17 mouse cellular contexts compared by ENCODE assay signal in the genomic region with DNA sequence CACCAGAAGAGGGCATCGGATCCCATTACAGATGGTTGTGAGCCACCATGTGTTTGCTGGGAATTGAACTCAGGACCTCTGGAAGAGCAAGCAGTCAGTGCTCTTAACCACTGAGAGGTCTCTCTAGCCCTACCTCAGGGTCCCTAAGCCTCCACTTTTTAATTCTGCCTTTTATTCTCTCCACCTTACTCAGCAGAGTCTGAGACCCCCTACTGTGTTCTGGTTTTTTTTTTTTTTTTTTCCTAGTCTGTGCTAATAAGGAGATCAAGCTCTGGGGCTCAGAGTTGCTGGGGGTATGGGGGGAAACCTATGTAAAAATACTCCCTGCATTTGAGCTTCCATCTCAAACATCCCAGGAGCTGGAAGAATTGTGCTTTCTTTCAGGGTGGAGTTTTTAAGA. TPM values are rescaled to one million over a fixed set of nuclear protein-coding genes. Genes with fewer than 3 reads are reported as not detected.
DNase-seq lines count a peak whose midpoint lies in the region; ATAC-seq and TF ChIP-seq lines count a peak whose summit lies in the region.
"Had no signal": no experiment of that assay in that cellular context is flagged by ENCODE, and none has a peak within 500 bp of the region (broad histone marks: within the 10 kb centered on the region; RNA-seq: fewer than 3 reads in every experiment).

No protein-coding gene starts in this region.

- TF ChIP-seq CTCF in hindbrain, postnatal 0 days (IDR thresholded peaks at IDR 0.05; ENCODE audit: low read depth) = 0 out of 2 replicates have a peak, but pooled peaks have one; percentile 7
- TF ChIP-seq CTCF in lung, embryonic 14.5 days (IDR thresholded peaks at IDR 0.05; ENCODE audit: low read depth) = no peak

- no peak overlapping the region for H3K4me2 ChIP-seq in embryonic facial prominence, embryonic 15.5 days (replicated peaks)
- no peak overlapping the region for H3K4me2 ChIP-seq in hindbrain, postnatal 0 days (ENCODE audit: low read depth, low read length)
- H3K4me2 ChIP-seq in hindbrain, embryonic 12.5 days (replicated peaks) = no peak overlapping the region
- no peak overlapping the region for H3K4me2 ChIP-seq in lung, embryonic 14.5 days

- no peaks in the 10 kb centered on the region for H3K27me3 ChIP-seq in embryonic facial prominence, embryonic 15.5 days
- H3K27me3 ChIP-seq in embryonic facial prominence, embryonic 10.5 days (replicated peaks; ENCODE audit: low read depth, poor library complexity, severe bottlenecking) = no peaks in the 10 kb centered on the region
- no peaks in the 10 kb centered on the region for H3K27me3 ChIP-seq in hindbrain, postnatal 0 days (ENCODE audit: insufficient read depth, low read length)
- H3K27me3 ChIP-seq in hindbrain, embryonic 12.5 days = no peaks in the 10 kb centered on the region
- H3K27me3 ChIP-seq in lung, embryonic 14.5 days (ENCODE audit: insufficient read depth, low read length) = no peaks in the 10 kb centered on the region
- H3K27me3 ChIP-seq: forebrain, embryonic 13.5 days; midbrain, embryonic 15.5 days had no signal

- ATAC-seq in embryonic facial prominence, embryonic 15.5 days (ENCODE audit: insufficient number of reproducible peaks, low FRiP score, low TSS enrichment, low read depth) = no peak
- no peak for ATAC-seq in hindbrain, postnatal 0 days
- no peak for ATAC-seq in hindbrain, embryonic 12.5 days (ENCODE audit: low FRiP score)
- no peak for ATAC-seq in lung, embryonic 14.5 days (ENCODE audit: insufficient read depth)

- H3K36me3 ChIP-seq in embryonic facial prominence, embryonic 15.5 days = peaks cover 30% of the 10 kb centered on the region; the same call in 1 of the 2 replicates
- peaks cover 63% of the 10 kb centered on the region for H3K36me3 ChIP-seq in embryonic facial prominence, embryonic 10.5 days (replicated peaks)
- H3K36me3 ChIP-seq in hindbrain, postnatal 0 days (ENCODE audit: insufficient read depth, low read length) = no peaks in the 10 kb centered on the region
- H3K36me3 ChIP-seq in hindbrain, embryonic 12.5 days = peaks cover 4% of the 10 kb centered on the region; the same call in 1 of the 2 replicates
- H3K36me3 ChIP-seq in lung, embryonic 14.5 days (ENCODE audit: insufficient read depth) = peaks cover 31% of the 10 kb centered on the region
- H3K36me3 ChIP-seq: midbrain, embryonic 15.5 days had no signal

- H3K9me3 ChIP-seq in embryonic facial prominence, embryonic 15.5 days (replicated peaks) = no peaks in the 10 kb centered on the region
- H3K9me3 ChIP-seq in embryonic facial prominence, embryonic 10.5 days = no peaks in the 10 kb centered on the region
- H3K9me3 ChIP-seq in hindbrain, postnatal 0 days (ENCODE audit: low read length) = no peaks in the 10 kb centered on the region
- no peaks in the 10 kb centered on the region for H3K9me3 ChIP-seq in hindbrain, embryonic 12.5 days (replicated peaks)
- no peaks in the 10 kb centered on the region for H3K9me3 ChIP-seq in lung, embryonic 14.5 days (ENCODE audit: low read depth, low read length)
- H3K9me3 ChIP-seq: forebrain, embryonic 13.5 days; hindbrain, embryonic 10.5 days; megakaryocyte, embryonic 14.5 days; midbrain, embryonic 15.5 days had no signal

- 90% methylated on average over 1 of the region's 1 CpGs for WGBS in embryonic facial prominence, embryonic 15.5 days
- WGBS in embryonic facial prominence, embryonic 10.5 days = 62% methylated on average over 1 of the region's 1 CpGs
- WGBS in hindbrain, postnatal 0 days = 71% methylated on average over 1 of the region's 1 CpGs
- 76% methylated on average over 1 of the region's 1 CpGs for WGBS in hindbrain, embryonic 12.5 days
- WGBS in lung, embryonic 14.5 days = 87% methylated on average over 1 of the region's 1 CpGs

- DNase-seq in embryonic facial prominence, embryonic 10.5 days (ENCODE audit: low spot score) = no peak
- no peak for DNase-seq in hindbrain, postnatal 0 days (ENCODE audit: low spot score)
- no peak for DNase-seq in lung, embryonic 14.5 days
- no peak for DNase-seq in lung, postnatal 36 days
- no peak for DNase-seq in adrenal gland, adult 18-20 months (ENCODE audit: low spot score in 2 of 2)
- no peak for DNase-seq in spleen, postnatal 4 days (ENCODE audit: low spot score in 2 of 2)
- DNase-seq: cerebellum, adult 11-12 months; retina, postnatal 1 day had no signal

- H3K27ac ChIP-seq in embryonic facial prominence, embryonic 15.5 days (replicated peaks) = peak overlapping the region; percentile 81; the same call in 1 of the 2 replicates
- H3K27ac ChIP-seq in embryonic facial prominence, embryonic 10.5 days (replicated peaks) = no peak overlapping the region
- no peak overlapping the region for H3K27ac ChIP-seq in hindbrain, postnatal 0 days
- no peak overlapping the region for H3K27ac ChIP-seq in hindbrain, embryonic 12.5 days
- H3K27ac ChIP-seq in lung, embryonic 14.5 days (ENCODE audit: low read depth) = peak overlapping the region; percentile 18; the same call in 1 of the 2 replicates
- H3K27ac ChIP-seq: left cerebral cortex, adult 2 months had no signal

- H3K9ac ChIP-seq in embryonic facial prominence, embryonic 15.5 days = no peak overlapping the region
- H3K9ac ChIP-seq in hindbrain, postnatal 0 days (replicated peaks; ENCODE audit: low read length) = no peak overlapping the region
- no peak overlapping the region for H3K9ac ChIP-seq in hindbrain, embryonic 12.5 days
- no peak overlapping the region for H3K9ac ChIP-seq in lung, embryonic 14.5 days
- H3K9ac ChIP-seq: midbrain, embryonic 15.5 days had no signal

- no peak overlapping the region for H3K4me3 ChIP-seq in embryonic facial prominence, embryonic 15.5 days (replicated peaks)
- no peak overlapping the region for H3K4me3 ChIP-seq in embryonic facial prominence, embryonic 10.5 days
- H3K4me3 ChIP-seq in hindbrain, postnatal 0 days (ENCODE audit: low read length) = no peak overlapping the region
- no peak overlapping the region for H3K4me3 ChIP-seq in hindbrain, embryonic 12.5 days
- H3K4me3 ChIP-seq in lung, embryonic 14.5 days (ENCODE audit: low read depth, low read length) = no peak overlapping the region
- H3K4me3 ChIP-seq: forebrain, embryonic 13.5 days; left cerebral cortex, adult 2 months; midbrain, embryonic 15.5 days had no signal

- H3K4me1 ChIP-seq in embryonic facial prominence, embryonic 15.5 days = peaks cover 79% of the 10 kb centered on the region
- peaks cover 83% of the 10 kb centered on the region for H3K4me1 ChIP-seq in embryonic facial prominence, embryonic 10.5 days
- H3K4me1 ChIP-seq in hindbrain, postnatal 0 days (ENCODE audit: insufficient read depth, low read length) = peaks cover 22% of the 10 kb centered on the region
- H3K4me1 ChIP-seq in hindbrain, embryonic 12.5 days = peaks cover 57% of the 10 kb centered on the region
- peaks cover 43% of the 10 kb centered on the region for H3K4me1 ChIP-seq in lung, embryonic 14.5 days (ENCODE audit: insufficient read depth)

RNA-seq across cellular contexts. Expression of a gene that starts 24.5 kb away (rescaled TPM):
- polyA plus RNA-seq in embryonic facial prominence, embryonic 15.5 days (2015; fragmentation: Nextera tagmentation; extraction: Ambion mirVana) = 50.0 and 53.5 TPM in 2 replicates
- 34.0 and 35.6 TPM in 2 replicates for polyA plus RNA-seq in embryonic facial prominence, embryonic 10.5 days (2016; fragmentation: Nextera tagmentation; extraction: Ambion mirVana)
- total RNA-seq in hindbrain, postnatal 0 days (2014; rRNA removed) = 16.9 and 19.2 TPM in 2 replicates
- 8.1 and 9.5 TPM in 2 replicates for polyA plus RNA-seq in hindbrain, postnatal 0 days (2015; fragmentation: Nextera tagmentation; extraction: Ambion mirVana)
- 38.6 and 46.9 TPM in 2 replicates for polyA plus RNA-seq in hindbrain, embryonic 12.5 days (2016; fragmentation: Nextera tagmentation; extraction: Ambion mirVana)
- polyA plus RNA-seq in lung, embryonic 14.5 days (2014; fragmentation: Nextera tagmentation; extraction: Ambion mirVana) = 43.2 and 45.3 TPM in 2 replicates
- 10 to 100 TPM; 16.2 to 16.7 TPM for total RNA-seq in adrenal gland, adult 18-20 months (2021)

RNA-seq across cellular contexts. Expression of a gene that starts 30.7 kb away (rescaled TPM):
- 0.96 and 1.1 TPM in 2 replicates for polyA plus RNA-seq in embryonic facial prominence, embryonic 15.5 days (2015; fragmentation: Nextera tagmentation; extraction: Ambion mirVana)
- polyA plus RNA-seq in embryonic facial prominence, embryonic 10.5 days (2016; fragmentation: Nextera tagmentation; extraction: Ambion mirVana) = 0.25 TPM in 1 of 2 replicates, not detected in the other
- 0.75 and 5.0 TPM in 2 replicates for total RNA-seq in hindbrain, postnatal 0 days (2014; rRNA removed)
- 4.8 and 5.9 TPM in 2 replicates for polyA plus RNA-seq in hindbrain, postnatal 0 days (2015; fragmentation: Nextera tagmentation; extraction: Ambion mirVana)
- 0.88 and 1.1 TPM in 2 replicates for polyA plus RNA-seq in hindbrain, embryonic 12.5 days (2016; fragmentation: Nextera tagmentation; extraction: Ambion mirVana)
- polyA plus RNA-seq in lung, embryonic 14.5 days (2014; fragmentation: Nextera tagmentation; extraction: Ambion mirVana) = 0.31 TPM in 1 of 2 replicates, not detected in the other
- not detected for total RNA-seq in adrenal gland, adult 18-20 months (2021)
- polyA plus RNA-seq: CD4-positive, CD25-positive, alpha-beta regulatory T cell, adult 4 months; forebrain, embryonic 13.5 days; inflammation-experienced regulatory T-cells, adult 6 months had no signal

RNA-seq across cellular contexts. Expression of a gene that starts 44.5 kb away (rescaled TPM):
- 22.6 and 22.7 TPM in 2 replicates for polyA plus RNA-seq in embryonic facial prominence, embryonic 15.5 days (2015; fragmentation: Nextera tagmentation; extraction: Ambion mirVana)
- 65.1 and 69.1 TPM in 2 replicates for polyA plus RNA-seq in embryonic facial prominence, embryonic 10.5 days (2016; fragmentation: Nextera tagmentation; extraction: Ambion mirVana)
- total RNA-seq in hindbrain, postnatal 0 days (2014; rRNA removed) = 2.5 and 4.6 TPM in 2 replicates
- polyA plus RNA-seq in hindbrain, postnatal 0 days (2015; fragmentation: Nextera tagmentation; extraction: Ambion mirVana) = 3.0 and 3.4 TPM in 2 replicates
- polyA plus RNA-seq in hindbrain, embryonic 12.5 days (2016; fragmentation: Nextera tagmentation; extraction: Ambion mirVana) = 19.0 and 20.2 TPM in 2 replicates
- 47.0 and 48.1 TPM in 2 replicates for polyA plus RNA-seq in lung, embryonic 14.5 days (2014; fragmentation: Nextera tagmentation; extraction: Ambion mirVana)
- total RNA-seq in adrenal gland, adult 18-20 months (2021) = under 1 TPM; 0.32 to 0.43 TPM

Comparison
In these comparisons a context has a peak if more than half of its experiments do, and no peak if none do; other contexts are left out.
1. H3K27ac ChIP-seq: peak in embryonic facial prominence, embryonic 15.5 days (single experiment) and lung, embryonic 14.5 days (single experiment); none in embryonic facial prominence, embryonic 10.5 days (single experiment), hindbrain, postnatal 0 days (single experiment) and hindbrain, embryonic 12.5 days (single experiment).